Mouse (Mus musculus): ENCODE data around the gene Supt20. TPM values are rescaled to one million over a fixed set of nuclear protein-coding genes. Genes with fewer than 3 reads are reported as not detected.

Supt20 gene
- total RNA-seq, 2 experiments from 2014 or later: 9.5 to 13.3 TPM

- Histone ChIP-seq H3K27ac (no peak overlapping the region), H3K4me3 (no peak overlapping the region)
- DNase-seq: no peak
- no peak for TF ChIP-seq CTCF (IDR thresholded peaks at IDR 0.05)
- intact Hi-C loops (cut with DNase I): no loop called here
These were observed 74.2 kb downstream of the Supt20 start for GRCm38 (mm10) chr3:54766811-54767210.

- no peak overlapping the region for H3K27ac ChIP-seq
- TF ChIP-seq CTCF (IDR thresholded peaks at IDR 0.05): no peak
- no peak for DNase-seq
- intact Hi-C loops (cut with DNase I): no loop called here
- H3K4me3 ChIP-seq: no peak overlapping the region
These were observed 76.0 kb downstream of the Supt20 start for GRCm38 (mm10) chr3:54768592-54768991.

GRCm38 (mm10) chr3:54769349-54770275 is 77.0 kb downstream of the Supt20 start:
- no peak for TF ChIP-seq CTCF (IDR thresholded peaks at IDR 0.05)
- Histone ChIP-seq H3K4me3 (no peak overlapping the region), H3K27ac (no peak overlapping the region)
- intact Hi-C loops (cut with DNase I): no loop called here
- DNase-seq: no peak

- TF ChIP-seq CTCF (IDR thresholded peaks at IDR 0.05): peak; percentile 17; the same call in 1 of the 2 replicates
- H3K4me3 ChIP-seq: no peak overlapping the region
- no peak overlapping the region for H3K27ac ChIP-seq
- intact Hi-C loops (cut with DNase I): no loop called here
- DNase-seq: no peak
These were observed 81.0 kb downstream of the Supt20 start for GRCm38 (mm10) chr3:54773613-54774012.

GRCm38 (mm10) chr3:54775989-54776631 is 83.5 kb downstream of the Supt20 start:
- no peak overlapping the region for H3K27ac ChIP-seq
- no peak for DNase-seq
- no peak for TF ChIP-seq CTCF (IDR thresholded peaks at IDR 0.05)
- H3K4me3 ChIP-seq: no peak overlapping the region
- intact Hi-C loops (cut with DNase I): no loop called here

Other genes with a start within 250 kb of the Supt20 start
- not detected for gene Gm21958, start 21.5 kb downstream of the Supt20 start, total RNA-seq (2021)
- gene Exosc8, start 42.6 kb downstream of the Supt20 start, total RNA-seq (2021): 10 to 100 TPM; 10.8 to 14.1 TPM
- 1 to 10 TPM; 7.4 TPM for gene Alg5, start 42.7 kb downstream of the Supt20 start, total RNA-seq (2021)
- under 1 TPM; 0.20 to 0.26 TPM for gene Smad9, start 62.8 kb downstream of the Supt20 start, total RNA-seq (2021)
- 10 to 100 TPM; 26.4 to 30.7 TPM for gene Rfxap, start 115.0 kb downstream of the Supt20 start, total RNA-seq (2021)
- gene Sertm1, start 223.1 kb downstream of the Supt20 start, total RNA-seq (2021): not detected

Measured in gastrocnemius, adult 2 months (tissue).